Mouse (Mus musculus): ENCODE measurements around the gene Vti1b.

DNA sequence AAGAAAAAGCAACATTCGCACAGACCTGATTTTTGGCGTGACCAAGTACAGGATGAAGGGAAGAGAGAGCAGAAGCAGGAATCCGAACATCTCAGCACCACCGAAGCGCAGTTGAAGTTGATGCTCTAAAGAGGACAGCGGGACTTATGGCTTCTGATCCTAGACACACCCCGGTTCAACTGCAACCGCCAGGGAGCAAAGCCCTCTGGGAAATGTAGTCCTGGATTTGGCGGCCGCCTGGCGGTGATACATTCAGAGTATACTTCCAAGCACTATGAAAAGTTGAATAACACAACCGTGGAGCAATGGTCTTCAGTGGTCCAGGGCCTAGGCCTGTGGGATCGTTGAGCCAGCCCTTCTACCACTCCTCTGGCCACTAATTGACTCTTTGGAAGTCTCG lies 19.2 kb upstream of the Vti1b start:
- TF ChIP-seq CTCF (IDR thresholded peaks at IDR 0.05; ENCODE audit: extremely low read depth, insufficient read length, insufficient replicate concordance, low read depth, low read length) (peak; percentile 69; the same call in 1 of the 2 replicates), POLR2A (IDR thresholded peaks at IDR 0.05; ENCODE audit: low read depth, low read length) (0 out of 2 replicates have a peak, but pooled peaks have one; percentile 20)

All from small intestine, adult 2 months (tissue).